Mouse (Mus musculus) midbrain, embryonic 12.5 days (tissue): ENCODE measurements at regions not wholly inside any gene's neighbourhood (a gene's known extent, or its start where the extent isn't known, plus 50 kb on each side); places are given as distances from the start of the nearest gene placed in this dataset.
A peak's percentile ranks its signal among the peaks of the same experiment; 100 is the strongest.

Experiments used
- ATAC-seq: fragments of 200-750 bp; cut with Nextera tagmentation; 2 replicates; pipeline ENCODE4 v1.8.0; 2017; ENCODE audit warnings: low read depth, moderate TSS enrichment, moderate library complexity; ENCODE audit not compliant: low FRiP score
- H3K27ac ChIP-seq: fragments of 300-500 bp; sonication (generic); replicated peaks from 2 replicates; pipeline ENCODE4 v1.5.1; 2016; ENCODE audit warnings: mild to moderate bottlenecking
- H3K27me3 ChIP-seq: fragments of 300-500 bp; sonication (generic); 2 replicates; pipeline ENCODE4 v1.6.1; 2016; ENCODE audit warnings: mild to moderate bottlenecking
- H3K36me3 ChIP-seq: fragments of 300-500 bp; sonication (generic); 2 replicates; pipeline ENCODE4 v1.6.1; 2016
- H3K4me1 ChIP-seq: fragments of 300-500 bp; sonication (generic); 2 replicates; pipeline ENCODE4 v1.6.1; 2016
- H3K4me2 ChIP-seq: fragments of 300-500 bp; sonication (generic); replicated peaks from 2 replicates; pipeline ENCODE4 v1.6.1; 2016; ENCODE audit warnings: mild to moderate bottlenecking, moderate library complexity
- H3K4me3 ChIP-seq: fragments of 300-500 bp; sonication (generic); 2 replicates; pipeline ENCODE4 v1.5.1; 2016; ENCODE audit warnings: mild to moderate bottlenecking
- H3K9ac ChIP-seq: fragments of 300-500 bp; sonication (generic); replicated peaks from 2 replicates; pipeline ENCODE4 v1.6.1; 2016; ENCODE audit warnings: mild to moderate bottlenecking, moderate library complexity
- H3K9me3 ChIP-seq: fragments of 300-500 bp; sonication (generic); 2 replicates; pipeline ENCODE4 v1.6.1; 2016; ENCODE audit warnings: mild to moderate bottlenecking
- WGBS: fragments of 180-500 bp; shearing (Covaris S2); methylation state at CpG from one replicate; pipeline ENCODE4 v1.1.7; 2016; 5-methylcytosine and 5-hydroxymethylcytosine counted together

DNA sequence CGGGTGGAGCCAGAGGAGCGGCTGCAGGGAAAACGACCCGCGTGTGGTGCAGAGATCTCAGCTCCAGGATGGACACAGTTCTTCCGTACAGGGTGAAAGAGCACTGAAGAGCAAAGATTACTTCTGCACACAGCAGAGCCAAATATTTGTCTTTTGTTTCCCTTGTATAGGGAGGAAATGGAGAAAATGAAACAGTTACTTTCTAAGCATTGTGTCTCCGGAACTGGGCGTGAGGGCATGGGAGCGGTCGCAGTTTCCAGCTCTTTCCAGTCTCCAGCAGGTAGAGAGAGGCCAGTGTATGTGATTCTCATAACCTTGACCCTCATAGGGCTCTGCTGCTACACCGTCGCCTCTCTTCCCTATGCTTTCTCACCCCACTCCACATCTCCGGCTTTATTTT is 105.1 kb upstream of the Gm10295 start:
- WGBS, result 92% methylated on average over 13 of the region's 13 CpGs
- H3K27me3 ChIP-seq, result no peaks in the 10 kb centered on the region
- no peak overlapping the region for H3K9ac ChIP-seq
- no peaks in the 10 kb centered on the region for H3K4me1 ChIP-seq
- H3K4me2 ChIP-seq, result no peak overlapping the region
- H3K27ac ChIP-seq, result no peak overlapping the region
- H3K9me3 ChIP-seq, result 0 out of 2 replicates have a peak, but pooled peaks cover 2% of the 10 kb centered on the region
- no peak overlapping the region for H3K4me3 ChIP-seq
- no peaks in the 10 kb centered on the region for H3K36me3 ChIP-seq
- ATAC-seq, result no peak

DNA sequence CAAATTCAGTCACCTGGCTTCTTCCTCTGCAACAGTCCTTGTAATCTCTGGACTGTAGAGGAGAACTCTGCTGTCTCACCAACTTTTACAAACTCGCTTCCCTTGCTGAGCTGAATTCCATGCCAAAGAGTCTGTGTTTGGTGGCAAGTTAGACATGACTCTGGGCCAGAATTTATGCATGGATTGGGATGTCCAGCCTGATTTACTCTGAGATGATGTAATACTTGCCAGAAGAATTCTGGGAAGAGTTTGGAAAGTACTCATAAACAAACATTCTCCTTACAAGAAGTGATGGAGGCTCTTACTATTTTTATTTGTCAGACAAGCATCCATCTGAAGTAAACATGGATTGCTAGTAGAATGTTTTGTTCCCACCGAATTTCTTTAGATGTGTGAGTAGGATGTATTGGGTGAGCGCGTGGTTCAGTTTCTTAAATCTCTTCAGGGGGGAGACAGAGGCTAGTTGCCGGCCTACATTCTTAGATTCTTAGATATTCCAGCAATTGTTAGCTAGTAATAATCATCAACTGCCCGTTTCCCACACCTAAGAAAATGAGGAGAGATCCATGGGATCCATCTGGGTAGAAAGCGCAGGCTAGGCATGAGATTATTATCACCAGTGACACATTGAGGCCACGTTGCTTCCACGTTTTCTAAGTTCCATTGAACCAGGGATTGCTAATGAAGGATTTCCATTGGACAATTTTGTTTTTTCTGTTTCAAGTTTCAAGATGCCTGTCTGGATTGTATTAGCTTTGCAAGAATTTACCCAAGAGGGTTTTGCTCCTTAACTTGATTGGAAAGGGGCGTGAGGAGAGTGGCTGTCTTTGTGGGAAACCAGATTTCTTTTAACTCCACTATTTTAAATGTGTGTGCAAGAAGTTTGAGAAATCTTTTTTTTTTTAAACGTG is 89.3 kb upstream of the Gm10295 start:
- WGBS, result 81% methylated on average over 11 of the region's 11 CpGs
- H3K4me2 ChIP-seq, result no peak overlapping the region
- H3K9me3 ChIP-seq, result no peaks in the 10 kb centered on the region
- H3K27ac ChIP-seq, result no peak overlapping the region
- H3K4me1 ChIP-seq, result no peaks in the 10 kb centered on the region
- no peak for ATAC-seq
- no peaks in the 10 kb centered on the region for H3K36me3 ChIP-seq
- H3K9ac ChIP-seq, result no peak overlapping the region
- H3K4me3 ChIP-seq, result no peak overlapping the region
- H3K27me3 ChIP-seq, result no peaks in the 10 kb centered on the region

DNA sequence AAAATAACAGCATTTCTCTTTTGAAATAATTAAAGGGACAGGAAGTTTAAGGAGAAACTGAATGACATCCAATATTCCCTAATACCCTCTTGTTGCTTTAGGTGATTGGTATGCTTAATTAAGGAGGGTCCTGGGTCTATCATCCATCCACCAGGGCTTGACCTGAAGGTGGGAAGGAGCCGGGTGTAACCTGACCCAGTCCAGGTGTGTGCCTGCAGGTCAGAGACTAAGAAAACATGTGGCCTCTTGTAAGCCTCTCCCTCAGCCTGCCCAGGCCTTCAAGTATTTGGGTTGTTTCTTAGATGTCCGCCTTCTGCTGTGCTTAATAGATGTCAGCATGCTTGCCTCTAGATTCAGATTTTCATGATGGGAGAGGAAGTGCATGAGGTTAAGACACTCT is 74.7 kb upstream of the Gm10295 start:
- H3K4me1 ChIP-seq, result no peaks in the 10 kb centered on the region
- WGBS, result 70% methylated on average over 2 of the region's 2 CpGs
- H3K27ac ChIP-seq, result no peak overlapping the region
- no peaks in the 10 kb centered on the region for H3K36me3 ChIP-seq
- no peaks in the 10 kb centered on the region for H3K27me3 ChIP-seq
- no peak for ATAC-seq
- H3K4me2 ChIP-seq, result no peak overlapping the region
- no peak overlapping the region for H3K4me3 ChIP-seq
- no peak overlapping the region for H3K9ac ChIP-seq
- no peaks in the 10 kb centered on the region for H3K9me3 ChIP-seq

DNA sequence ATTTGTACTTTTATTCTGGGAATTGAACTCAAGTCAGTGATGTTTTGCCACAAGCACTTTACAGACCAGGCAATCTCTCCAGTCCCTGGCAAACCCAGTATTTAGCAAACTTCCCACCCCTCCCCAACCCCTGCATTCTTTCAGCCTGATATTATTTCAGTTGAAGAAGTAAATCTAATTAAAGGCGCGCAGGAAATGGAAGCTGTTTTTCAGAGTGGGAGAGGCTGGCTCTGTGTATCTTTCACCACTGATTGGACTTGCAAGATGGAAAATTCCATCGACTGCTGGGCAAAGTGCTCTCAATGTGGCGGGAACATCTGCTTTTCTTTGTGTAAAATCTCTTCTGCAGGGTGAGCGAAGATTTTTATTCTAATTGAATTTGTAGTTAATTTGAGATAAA is 68.0 kb upstream of the Gm10295 start:
- no peak overlapping the region for H3K9ac ChIP-seq
- peaks cover 8% of the 10 kb centered on the region; the same call in 1 of the 2 replicates for H3K27me3 ChIP-seq
- H3K4me1 ChIP-seq, result no peaks in the 10 kb centered on the region
- no peak for ATAC-seq
- H3K4me2 ChIP-seq, result no peak overlapping the region
- no peaks in the 10 kb centered on the region for H3K9me3 ChIP-seq
- H3K4me3 ChIP-seq, result no peak overlapping the region
- no peak overlapping the region for H3K27ac ChIP-seq
- WGBS, result 74% methylated on average over 5 of the region's 5 CpGs
- H3K36me3 ChIP-seq, result no peaks in the 10 kb centered on the region

DNA sequence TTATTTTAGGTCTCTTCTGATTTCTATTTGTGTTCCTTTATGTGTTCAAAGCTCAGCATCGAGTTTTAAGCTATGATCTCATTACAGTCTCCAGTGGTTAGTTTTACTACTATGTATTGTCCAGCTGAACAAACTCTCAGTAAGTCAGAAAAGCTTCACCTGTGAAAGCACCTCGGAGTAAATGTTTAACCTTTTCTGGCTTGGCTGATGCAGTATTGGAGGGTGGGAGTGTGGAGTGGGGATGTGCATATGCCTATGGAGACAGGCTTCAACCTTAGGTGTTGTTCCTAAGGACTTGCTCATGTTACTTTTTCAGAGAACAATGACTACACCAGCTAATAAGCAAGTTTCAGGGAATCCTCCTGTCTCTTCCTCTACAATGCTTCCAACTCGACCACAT is 67.6 kb upstream of the Gm10295 start:
- ATAC-seq, result no peak
- Histone ChIP-seq H3K36me3 (no peaks in the 10 kb centered on the region), H3K9ac (no peak overlapping the region), H3K4me2 (no peak overlapping the region), H3K27ac (no peak overlapping the region), H3K9me3 (no peaks in the 10 kb centered on the region), H3K4me1 (no peaks in the 10 kb centered on the region), H3K27me3 (peaks cover 9% of the 10 kb centered on the region; the same call in 1 of the 2 replicates), H3K4me3 (no peak overlapping the region)
- WGBS, result 78% methylated on average over 3 of the region's 3 CpGs

DNA sequence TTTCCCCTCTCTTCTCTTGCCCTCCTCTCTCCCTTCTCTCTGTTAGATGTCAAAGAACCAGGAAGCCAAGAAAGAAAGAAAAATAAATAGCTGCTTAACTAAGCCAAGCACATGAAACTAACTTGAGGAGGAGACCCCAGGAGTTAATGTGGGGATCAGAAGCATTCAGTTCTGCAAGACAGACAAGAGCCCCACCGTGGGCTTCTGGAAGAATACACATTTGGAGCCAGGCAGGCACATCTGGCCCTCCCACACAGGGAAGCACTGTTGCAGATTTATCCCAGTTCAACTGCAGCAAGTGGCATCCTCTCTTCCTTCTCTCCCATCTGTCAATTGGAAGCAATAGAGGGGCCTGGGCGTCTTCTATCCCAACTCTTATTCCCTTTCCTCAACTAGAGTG is 63.5 kb upstream of the Gm10295 start:
- H3K4me1 ChIP-seq, result peaks cover 7% of the 10 kb centered on the region; the same call in 1 of the 2 replicates
- H3K4me2 ChIP-seq, result no peak overlapping the region
- no peak for ATAC-seq
- H3K9me3 ChIP-seq, result no peaks in the 10 kb centered on the region
- no peak overlapping the region for H3K9ac ChIP-seq
- H3K36me3 ChIP-seq, result no peaks in the 10 kb centered on the region
- H3K27ac ChIP-seq, result no peak overlapping the region
- no peak overlapping the region for H3K4me3 ChIP-seq
- H3K27me3 ChIP-seq, result peaks cover 20% of the 10 kb centered on the region
- WGBS, result 82% methylated on average over 2 of the region's 2 CpGs

DNA sequence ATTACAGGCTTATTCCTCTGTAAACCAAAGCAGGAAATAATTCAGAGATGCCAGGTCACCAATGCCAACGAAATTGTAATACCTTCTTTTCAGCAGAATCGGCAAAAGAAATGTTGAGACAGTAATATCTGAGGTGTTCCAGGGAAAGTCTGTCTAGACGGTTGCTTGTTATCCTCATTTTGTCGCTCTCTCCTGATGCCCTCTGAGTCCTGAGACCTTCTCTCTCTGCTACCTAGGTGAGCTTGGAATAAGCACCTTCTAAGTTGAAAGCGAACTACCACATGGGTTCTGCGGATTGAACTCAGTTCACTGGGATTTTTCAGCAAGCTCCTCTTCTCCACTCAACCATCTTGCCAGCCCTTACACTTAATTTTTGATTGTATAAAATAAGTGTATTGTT is 61.8 kb upstream of the Gm10295 start:
- WGBS, result 89% methylated on average over 6 of the region's 6 CpGs
- no peaks in the 10 kb centered on the region for H3K36me3 ChIP-seq
- no peak overlapping the region for H3K27ac ChIP-seq
- peaks cover 31% of the 10 kb centered on the region for H3K27me3 ChIP-seq
- H3K4me2 ChIP-seq, result no peak overlapping the region
- peaks cover 7% of the 10 kb centered on the region; the same call in 1 of the 2 replicates for H3K4me1 ChIP-seq
- no peak overlapping the region for H3K9ac ChIP-seq
- ATAC-seq, result no peak
- H3K9me3 ChIP-seq, result no peaks in the 10 kb centered on the region
- no peak overlapping the region for H3K4me3 ChIP-seq

DNA sequence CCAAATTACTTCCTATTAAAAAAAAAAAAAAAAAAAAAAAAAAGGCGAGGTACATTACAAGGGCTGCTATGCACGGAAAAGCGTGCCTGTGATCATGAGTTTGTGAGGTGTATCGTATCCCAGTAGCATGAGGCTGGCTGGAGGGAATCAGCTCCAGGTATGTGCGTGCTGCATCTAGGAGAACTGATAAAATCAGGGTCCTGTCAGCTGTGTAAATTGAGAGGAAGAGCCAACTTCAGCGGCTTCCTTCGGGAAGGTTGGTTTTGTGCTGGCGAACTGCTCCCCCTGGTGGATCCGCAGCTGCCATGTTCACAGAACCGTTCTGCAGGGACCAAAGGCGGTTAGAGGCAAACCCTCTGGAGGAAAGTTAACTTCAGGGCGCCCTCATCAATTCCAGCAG is 60.8 kb upstream of the Gm10295 start:
- peak; percentile 81 for ATAC-seq
- H3K36me3 ChIP-seq, result no peaks in the 10 kb centered on the region
- peaks cover 7% of the 10 kb centered on the region; the same call in 1 of the 2 replicates for H3K4me1 ChIP-seq
- H3K4me2 ChIP-seq, result peak overlapping the region; percentile 54
- no peak overlapping the region for H3K9ac ChIP-seq
- peak overlapping the region; percentile 31 for H3K4me3 ChIP-seq
- WGBS, result 7% methylated on average over 12 of the region's 12 CpGs
- peaks cover 37% of the 10 kb centered on the region for H3K27me3 ChIP-seq
- H3K9me3 ChIP-seq, result no peaks in the 10 kb centered on the region
- H3K27ac ChIP-seq, result 0 out of 2 replicates have a peak overlapping the region, but pooled peaks have one; percentile 72

DNA sequence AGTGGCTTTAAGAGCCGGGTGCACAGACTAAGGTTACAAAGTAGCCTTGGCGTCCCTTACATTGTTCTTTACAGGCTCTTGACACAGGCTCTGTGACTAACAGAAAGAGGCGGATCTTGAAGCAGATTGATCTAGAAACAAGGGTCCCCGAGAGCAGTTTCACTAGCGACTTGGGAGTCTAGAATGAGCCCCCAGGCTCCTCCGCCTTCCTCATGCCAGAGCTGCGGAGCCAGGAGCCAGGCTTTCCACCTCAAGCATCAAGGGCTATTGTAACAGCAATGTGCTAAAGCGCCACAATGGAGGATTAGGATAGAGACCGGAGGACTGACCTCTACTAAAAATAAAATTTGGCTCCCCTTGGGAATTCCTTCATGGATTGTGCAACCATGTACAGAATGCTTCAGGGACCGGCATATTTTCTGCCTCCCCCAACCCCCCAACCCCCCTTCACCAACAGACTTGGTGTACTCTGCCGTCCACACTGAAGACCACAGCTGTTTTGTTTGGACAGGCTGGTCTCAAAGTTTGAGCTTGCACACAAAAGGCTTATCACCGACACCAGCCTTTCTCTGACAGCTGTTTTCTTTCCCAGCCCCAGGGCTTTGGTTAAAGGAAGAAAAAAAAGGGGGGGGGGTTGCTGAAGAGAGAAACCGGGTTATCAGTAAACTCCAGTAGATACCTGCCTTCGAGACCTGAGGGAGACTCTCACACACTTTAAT is 60.2 kb upstream of the Gm10295 start:
- peak overlapping the region; percentile 72 for H3K27ac ChIP-seq
- peaks cover 7% of the 10 kb centered on the region; the same call in 1 of the 2 replicates for H3K4me1 ChIP-seq
- H3K36me3 ChIP-seq, result no peaks in the 10 kb centered on the region
- peak overlapping the region; percentile 41; the same call in 1 of the 2 replicates for H3K9ac ChIP-seq
- H3K9me3 ChIP-seq, result no peaks in the 10 kb centered on the region
- WGBS, result under 1% methylated on average over 14 of the region's 14 CpGs
- H3K27me3 ChIP-seq, result peaks cover 40% of the 10 kb centered on the region
- peak; percentile 80 for ATAC-seq
- peak overlapping the region; percentile 31 for H3K4me3 ChIP-seq
- peak overlapping the region; percentile 54 for H3K4me2 ChIP-seq

DNA sequence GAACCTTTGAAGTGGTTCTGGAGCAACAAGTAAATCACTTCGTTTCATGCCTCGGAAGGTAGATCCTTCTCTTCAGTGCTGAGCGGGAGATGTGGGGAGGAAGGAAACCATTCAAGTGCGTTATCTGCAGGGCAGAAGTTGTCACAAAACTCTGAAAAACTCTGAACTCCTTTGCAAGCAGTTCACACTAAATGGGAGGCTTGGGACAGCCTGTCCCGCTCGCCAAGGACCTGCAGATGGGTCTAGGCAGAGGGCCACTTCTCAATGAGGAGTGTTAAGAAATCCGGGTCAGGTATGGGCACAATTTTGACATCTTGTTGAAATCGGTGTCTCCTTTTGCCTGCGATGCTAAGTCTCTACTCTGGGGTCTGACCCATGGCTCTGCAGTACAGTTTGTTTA is 58.6 kb upstream of the Gm10295 start:
- H3K27ac ChIP-seq, result no peak overlapping the region
- H3K27me3 ChIP-seq, result peaks cover 49% of the 10 kb centered on the region
- H3K4me3 ChIP-seq, result no peak overlapping the region
- peaks cover 7% of the 10 kb centered on the region; the same call in 1 of the 2 replicates for H3K4me1 ChIP-seq
- no peak overlapping the region for H3K9ac ChIP-seq
- H3K36me3 ChIP-seq, result no peaks in the 10 kb centered on the region
- H3K4me2 ChIP-seq, result no peak overlapping the region
- no peak for ATAC-seq
- no peaks in the 10 kb centered on the region for H3K9me3 ChIP-seq
- WGBS, result 76% methylated on average over 9 of the region's 9 CpGs

DNA sequence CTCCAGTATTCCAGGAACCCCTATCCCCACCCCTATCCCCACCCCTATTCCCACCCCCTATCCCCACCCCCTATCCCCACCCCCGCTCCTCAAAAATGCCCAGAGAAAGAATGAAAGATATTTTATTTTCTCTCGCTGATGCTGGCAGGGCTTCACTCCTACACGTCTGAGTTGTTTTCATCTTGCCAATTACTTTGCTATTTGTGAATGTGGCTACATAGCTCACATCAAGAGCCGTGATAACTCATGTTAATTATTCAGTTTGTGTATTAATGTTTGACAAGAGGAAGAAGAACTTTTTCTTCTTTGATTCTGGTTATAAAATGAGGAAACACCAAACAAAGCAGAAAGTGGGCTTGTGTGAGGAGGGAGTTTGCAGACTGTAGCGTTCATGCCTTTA is 57.8 kb upstream of the Gm10295 start:
- no peaks in the 10 kb centered on the region for H3K9me3 ChIP-seq
- H3K36me3 ChIP-seq, result no peaks in the 10 kb centered on the region
- H3K4me1 ChIP-seq, result peaks cover 7% of the 10 kb centered on the region; the same call in 1 of the 2 replicates
- H3K27me3 ChIP-seq, result peaks cover 41% of the 10 kb centered on the region
- no peak overlapping the region for H3K27ac ChIP-seq
- H3K4me2 ChIP-seq, result no peak overlapping the region
- 68% methylated on average over 5 of the region's 5 CpGs for WGBS
- ATAC-seq, result no peak
- H3K9ac ChIP-seq, result no peak overlapping the region
- no peak overlapping the region for H3K4me3 ChIP-seq

DNA sequence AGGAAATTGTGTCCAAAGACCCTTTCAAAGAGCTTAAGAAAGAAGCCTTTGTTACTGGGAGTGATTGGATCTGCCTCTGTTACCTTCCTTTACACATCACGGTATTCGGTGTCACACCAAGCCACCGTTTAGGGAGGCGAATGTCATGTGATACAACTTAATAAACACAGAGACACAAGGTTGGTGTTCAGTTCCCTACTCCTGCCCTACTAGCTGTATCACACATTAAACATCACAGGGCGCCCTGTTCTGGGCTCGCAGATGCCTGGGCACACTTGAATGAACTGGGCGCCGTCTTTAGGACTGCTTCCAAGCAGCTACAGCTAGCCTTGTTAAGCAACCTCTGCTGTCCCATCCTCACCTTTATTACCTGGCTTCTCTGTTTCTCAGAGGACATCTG is 55.0 kb upstream of the Gm10295 start:
- ATAC-seq, result no peak
- H3K9me3 ChIP-seq, result no peaks in the 10 kb centered on the region
- H3K4me2 ChIP-seq, result no peak overlapping the region
- H3K4me3 ChIP-seq, result no peak overlapping the region
- peaks cover 1% of the 10 kb centered on the region; the same call in 1 of the 2 replicates for H3K4me1 ChIP-seq
- H3K36me3 ChIP-seq, result no peaks in the 10 kb centered on the region
- peaks cover 43% of the 10 kb centered on the region for H3K27me3 ChIP-seq
- no peak overlapping the region for H3K9ac ChIP-seq
- 68% methylated on average over 8 of the region's 8 CpGs for WGBS
- no peak overlapping the region for H3K27ac ChIP-seq
